Mouse (Mus musculus) hindbrain, embryonic 12.5 days (tissue): ENCODE results near the gene Ddx23. TPM values are rescaled to one million over a fixed set of nuclear protein-coding genes. Genes with fewer than 3 reads are reported as not detected.

Experiments
- ATAC-seq: fragments of 200-750 bp; cut with Nextera tagmentation; 2 replicates; pipeline ENCODE4 v1.8.0; 2017; ENCODE audit warnings: moderate TSS enrichment; ENCODE audit not compliant: low FRiP score
- H3K27ac ChIP-seq: fragments of 300-500 bp; sonication (generic); 2 replicates; pipeline ENCODE4 v1.5.1; 2016; ENCODE audit warnings: mild to moderate bottlenecking
- H3K27me3 ChIP-seq: fragments of 300-500 bp; sonication (generic); 2 replicates; pipeline ENCODE4 v1.6.1; 2016; ENCODE audit warnings: mild to moderate bottlenecking
- H3K36me3 ChIP-seq: fragments of 300-500 bp; sonication (generic); 2 replicates; pipeline ENCODE4 v1.6.1; 2016; ENCODE audit warnings: mild to moderate bottlenecking
- H3K4me1 ChIP-seq: fragments of 300-500 bp; sonication (generic); 2 replicates; pipeline ENCODE4 v1.6.1; 2016
- H3K4me2 ChIP-seq: fragments of 300-500 bp; sonication (generic); replicated peaks from 2 replicates; pipeline ENCODE4 v1.6.1; 2016; ENCODE audit warnings: mild to moderate bottlenecking
- H3K4me3 ChIP-seq: fragments of 300-500 bp; sonication (generic); 2 replicates; pipeline ENCODE4 v1.5.1; 2016; ENCODE audit warnings: mild to moderate bottlenecking
- H3K9ac ChIP-seq: fragments of 300-500 bp; sonication (generic); 2 replicates; pipeline ENCODE4 v1.6.1; 2016; ENCODE audit warnings: mild to moderate bottlenecking, moderate library complexity
- H3K9me3 ChIP-seq: fragments of 300-500 bp; sonication (generic); replicated peaks from 2 replicates; pipeline ENCODE4 v1.6.1; 2016; ENCODE audit warnings: mild to moderate bottlenecking
- whole genome bisulfite sequencing: fragments of 180-500 bp; shearing (Covaris S2); methylation state at CpG from one replicate; pipeline ENCODE4 v1.1.7; 2016; 5-methylcytosine and 5-hydroxymethylcytosine counted together
- polyA plus RNA-seq: library from polyadenylated mRNA; unstranded; fragments of >200 nt; fragmentation: Nextera tagmentation; extraction: Ambion mirVana; gene quantifications from 2 replicates; pipeline ENCODE4 v1.2.1, GENCODE M21; 2016

Gene Ddx23
- polyA plus RNA-seq, result 21.9 and 26.6 TPM in 2 replicates

GRCm38 (mm10) chr15:98662567-98663545 is at the start of gene Ddx23:
Ddx23 (minus strand) TSS chr15:98662894.
- peak; percentile 95 for ATAC-seq

GRCm38 (mm10) chr15:98710442-98710841 is 47.7 kb upstream of the Ddx23 start:
- no peaks in the 10 kb centered on the region for H3K36me3 ChIP-seq
- peaks cover 3% of the 10 kb centered on the region; the same call in 1 of the 2 replicates for H3K4me1 ChIP-seq
- no peak overlapping the region for H3K27ac ChIP-seq
- WGBS, result 14% methylated on average over 9 of the region's 9 CpGs
- ATAC-seq, result no peak
- H3K4me2 ChIP-seq, result no peak overlapping the region
- no peak overlapping the region for H3K4me3 ChIP-seq
- H3K27me3 ChIP-seq, result peaks cover 11% of the 10 kb centered on the region; the same call in 1 of the 2 replicates
- no peaks in the 10 kb centered on the region for H3K9me3 ChIP-seq
- H3K9ac ChIP-seq, result no peak overlapping the region

More at GRCm38 (mm10) chr15:98662567-98663545, at the start of gene Ddx23:
- Histone ChIP-seq H3K27ac (peak within 1 kb of the TSS; percentile 87), H3K36me3 (peaks cover 11% of the 10 kb centered on the region), H3K4me2 (peak within 1 kb of the TSS; percentile 79), H3K27me3 (no peaks in the 10 kb centered on the region), H3K4me1 (peaks cover 12% of the 10 kb centered on the region), H3K9ac (peak within 1 kb of the TSS; percentile 83), H3K4me3 (peak within 1 kb of the TSS; percentile 69), H3K9me3 (no peaks in the 10 kb centered on the region)
- WGBS, result 5% methylated on average over 48 of the region's 48 CpGs

DNA sequence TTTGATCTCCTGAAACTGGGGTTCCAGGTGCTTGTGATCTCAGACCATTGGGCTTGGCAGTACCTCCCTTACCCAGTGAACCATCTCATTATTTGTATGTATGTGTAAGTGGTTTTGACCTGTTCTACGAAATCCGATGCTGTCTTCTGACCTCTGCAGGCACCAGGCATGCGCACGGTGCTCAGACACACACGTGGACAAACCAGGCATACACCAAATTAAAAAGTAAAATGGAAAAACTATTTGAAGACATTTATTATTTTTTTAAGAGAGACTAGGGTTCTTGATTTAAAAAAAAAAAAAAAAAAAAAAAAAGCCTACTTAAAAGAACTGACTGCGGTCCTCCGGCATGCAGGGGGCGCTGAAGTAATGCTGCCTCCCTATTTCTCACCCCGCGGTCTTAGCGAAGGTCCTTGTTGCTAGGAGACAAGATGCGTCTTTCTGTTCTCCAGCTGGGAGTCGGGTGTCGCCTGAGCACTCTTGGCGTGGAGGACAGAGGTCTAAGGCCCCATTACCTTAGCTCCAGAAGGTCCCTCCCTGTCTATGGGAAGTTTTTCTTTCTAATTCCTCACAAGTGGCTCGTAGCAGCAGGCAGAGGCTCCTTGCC is 45.2 kb upstream of the Ddx23 start, which contains the start of gene Ccdc65:
Ccdc65 (plus strand) TSS at position 442 of the 607 bp plus-strand sequence.
- peak within 1 kb of the TSS; percentile 34 for H3K4me3 ChIP-seq
- 19% methylated on average over 16 of the region's 16 CpGs for WGBS
- no peaks in the 10 kb centered on the region for H3K9me3 ChIP-seq
- peaks cover 3% of the 10 kb centered on the region; the same call in 1 of the 2 replicates for H3K4me1 ChIP-seq
- H3K27me3 ChIP-seq, result peaks cover 30% of the 10 kb centered on the region
- H3K36me3 ChIP-seq, result no peaks in the 10 kb centered on the region
- H3K4me2 ChIP-seq, result peak within 1 kb of the TSS; percentile 52
- no peak within 1 kb of the TSS for H3K27ac ChIP-seq
- H3K9ac ChIP-seq, result peak within 1 kb of the TSS; percentile 39; the same call in 1 of the 2 replicates
- 0 out of 2 replicates have a peak, but pooled peaks have one; percentile 32 for ATAC-seq

DNA sequence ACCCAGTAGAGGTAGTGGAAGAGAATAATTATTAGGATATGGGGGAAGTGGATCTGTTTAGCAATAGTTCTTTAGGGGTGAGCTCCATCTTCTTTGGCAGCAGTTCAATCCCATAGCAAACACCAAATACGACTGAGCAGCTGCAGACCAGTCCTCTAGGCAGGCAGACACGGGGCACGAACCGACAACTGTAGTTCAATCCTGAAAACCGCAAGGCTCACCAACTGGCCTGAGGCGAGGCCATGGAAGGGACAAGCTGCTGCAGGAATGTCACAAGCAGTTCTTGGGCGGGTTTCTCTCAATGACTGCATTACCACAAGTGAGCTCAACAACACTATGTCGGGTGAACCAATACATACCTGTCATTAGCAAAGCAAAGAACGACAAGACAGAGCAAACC is 41.6 kb upstream of the Ddx23 start:
- Histone ChIP-seq H3K4me2 (no peak overlapping the region), H3K9ac (no peak overlapping the region), H3K4me1 (peaks cover 9% of the 10 kb centered on the region), H3K27me3 (peaks cover 60% of the 10 kb centered on the region), H3K4me3 (no peak overlapping the region), H3K27ac (no peak overlapping the region), H3K9me3 (no peaks in the 10 kb centered on the region), H3K36me3 (no peaks in the 10 kb centered on the region)
- WGBS, result 63% methylated on average over 9 of the region's 9 CpGs
- no peak for ATAC-seq

GRCm38 (mm10) chr15:98699190-98700105 is 36.8 kb upstream of the Ddx23 start:
- H3K4me2 ChIP-seq, result peak overlapping the region; percentile 62
- H3K27ac ChIP-seq, result no peak overlapping the region
- peak overlapping the region; percentile 37 for H3K4me3 ChIP-seq
- peak overlapping the region; percentile 42; the same call in 1 of the 2 replicates for H3K9ac ChIP-seq
- H3K9me3 ChIP-seq, result no peaks in the 10 kb centered on the region
- H3K4me1 ChIP-seq, result peaks cover 8% of the 10 kb centered on the region
- no peaks in the 10 kb centered on the region for H3K36me3 ChIP-seq
- 7% methylated on average over 40 of the region's 40 CpGs for WGBS
- peak; percentile 74 for ATAC-seq
- H3K27me3 ChIP-seq, result peaks cover 40% of the 10 kb centered on the region

DNA sequence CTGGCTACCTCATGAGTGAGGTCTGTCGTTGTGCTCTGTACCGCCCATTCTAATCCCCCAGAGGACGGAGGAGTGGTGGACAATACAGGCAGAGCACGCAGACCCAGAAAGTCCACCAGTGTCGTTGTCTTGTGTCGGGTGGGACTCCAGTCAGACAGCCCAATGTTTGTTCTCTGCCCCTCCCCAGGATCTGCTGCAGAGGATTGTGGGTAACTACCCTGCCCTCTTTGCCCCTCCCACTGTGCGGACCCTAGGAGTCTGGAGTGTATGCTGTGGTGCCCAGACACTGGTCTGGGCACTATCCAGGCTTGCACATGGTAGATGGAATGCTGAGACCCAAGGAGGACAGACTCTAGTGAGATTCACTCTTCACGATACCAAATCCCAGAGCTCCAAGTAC is 33.5 kb upstream of the Ddx23 start:
- no peaks in the 10 kb centered on the region for H3K9me3 ChIP-seq
- H3K9ac ChIP-seq, result no peak overlapping the region
- H3K27ac ChIP-seq, result no peak overlapping the region
- H3K4me1 ChIP-seq, result peaks cover 21% of the 10 kb centered on the region
- peaks cover 19% of the 10 kb centered on the region for H3K27me3 ChIP-seq
- ATAC-seq, result no peak
- H3K36me3 ChIP-seq, result no peaks in the 10 kb centered on the region
- 62% methylated on average over 8 of the region's 8 CpGs for WGBS
- H3K4me2 ChIP-seq, result no peak overlapping the region
- no peak overlapping the region for H3K4me3 ChIP-seq

GRCm38 (mm10) chr15:98695726-98696125 is 33.0 kb upstream of the Ddx23 start:
- H3K9me3 ChIP-seq, result no peaks in the 10 kb centered on the region
- H3K4me2 ChIP-seq, result no peak overlapping the region
- WGBS, result 60% methylated on average over 9 of the region's 9 CpGs
- peaks cover 14% of the 10 kb centered on the region for H3K27me3 ChIP-seq
- no peak for ATAC-seq
- no peak overlapping the region for H3K27ac ChIP-seq
- H3K4me3 ChIP-seq, result no peak overlapping the region
- H3K36me3 ChIP-seq, result no peaks in the 10 kb centered on the region
- H3K4me1 ChIP-seq, result peaks cover 26% of the 10 kb centered on the region
- H3K9ac ChIP-seq, result no peak overlapping the region

DNA sequence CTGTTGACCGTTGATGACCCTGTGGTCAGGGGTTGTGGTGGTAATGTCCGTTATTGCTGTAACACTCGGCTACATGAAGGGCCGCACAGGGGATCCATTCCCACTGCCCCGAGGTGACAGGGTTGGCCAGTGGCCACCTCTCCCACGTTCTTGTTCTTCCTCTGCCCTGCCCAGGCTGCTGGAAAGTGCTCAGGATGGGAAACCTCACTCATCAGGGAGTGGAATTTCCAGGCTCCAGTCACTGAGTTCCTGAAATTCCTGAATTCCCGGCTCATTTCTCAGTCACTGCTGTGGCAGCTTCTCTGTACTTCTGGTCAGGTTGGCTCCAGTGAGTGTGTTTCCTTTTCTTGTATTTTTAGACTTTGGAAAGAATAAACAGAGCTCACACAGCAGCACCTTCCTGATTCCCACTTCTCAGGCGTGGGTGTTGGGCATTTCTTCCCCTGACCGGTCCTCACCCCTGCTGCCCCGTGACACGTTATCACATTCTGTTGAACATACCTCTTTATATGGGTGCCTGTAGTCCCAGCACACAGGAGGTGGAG is 29.5 kb upstream of the Ddx23 start:
- Histone ChIP-seq H3K4me1 (peaks cover 22% of the 10 kb centered on the region), H3K4me2 (no peak overlapping the region), H3K9me3 (no peaks in the 10 kb centered on the region), H3K27me3 (no peaks in the 10 kb centered on the region), H3K9ac (no peak overlapping the region), H3K4me3 (no peak overlapping the region), H3K27ac (peak overlapping the region; percentile 48; the same call in 1 of the 2 replicates), H3K36me3 (no peaks in the 10 kb centered on the region)
- ATAC-seq, result no peak
- WGBS, result 45% methylated on average over 11 of the region's 11 CpGs

DNA sequence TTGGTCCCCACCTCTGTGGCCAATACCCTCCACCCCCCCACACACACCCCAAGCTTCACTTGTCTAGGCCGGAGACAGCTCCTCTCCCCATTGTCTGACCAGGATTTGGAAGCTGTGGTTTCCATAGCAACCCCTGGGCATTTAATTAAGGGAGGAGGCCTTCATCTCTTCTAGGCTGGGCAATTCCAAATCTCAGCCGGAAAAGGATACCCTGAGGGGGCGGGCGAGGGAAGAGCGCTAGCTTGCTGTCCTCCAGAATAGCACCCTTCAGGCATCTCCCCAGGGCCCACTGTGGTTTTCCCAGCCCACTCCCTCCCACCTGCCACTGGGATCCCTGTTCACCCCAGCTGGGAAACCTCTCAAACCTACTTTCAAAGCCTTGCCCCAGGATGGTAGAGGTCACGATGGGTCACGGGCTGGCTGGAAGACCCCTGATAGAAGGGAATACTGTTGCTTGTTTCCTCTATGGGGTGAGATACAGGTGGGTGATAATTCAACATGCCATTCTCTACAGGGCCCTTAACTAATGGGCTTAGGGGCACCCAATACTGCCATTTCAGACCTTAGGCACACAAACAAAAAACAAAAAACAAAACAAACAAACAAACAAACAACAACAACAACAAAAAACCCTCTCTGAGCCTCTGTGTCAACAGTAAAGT is 28.9 kb upstream of the Ddx23 start:
- H3K4me1 ChIP-seq, result peaks cover 22% of the 10 kb centered on the region
- peak; percentile 71 for ATAC-seq
- H3K27me3 ChIP-seq, result no peaks in the 10 kb centered on the region
- no peak overlapping the region for H3K4me3 ChIP-seq
- H3K9ac ChIP-seq, result no peak overlapping the region
- no peaks in the 10 kb centered on the region for H3K36me3 ChIP-seq
- H3K4me2 ChIP-seq, result peak overlapping the region; percentile 25
- 17% methylated on average over 7 of the region's 7 CpGs for WGBS
- no peaks in the 10 kb centered on the region for H3K9me3 ChIP-seq
- H3K27ac ChIP-seq, result peak overlapping the region; percentile 48; the same call in 1 of the 2 replicates

GRCm38 (mm10) chr15:98689682-98690081 is 27.0 kb upstream of the Ddx23 start:
- Histone ChIP-seq H3K36me3 (no peaks in the 10 kb centered on the region), H3K27me3 (no peaks in the 10 kb centered on the region; the same call in 1 of the 2 replicates), H3K27ac (no peak overlapping the region), H3K4me3 (no peak overlapping the region), H3K4me2 (no peak overlapping the region), H3K9ac (no peak overlapping the region), H3K4me1 (peaks cover 22% of the 10 kb centered on the region), H3K9me3 (no peaks in the 10 kb centered on the region)
- 90% methylated on average over 2 of the region's 2 CpGs for WGBS
- ATAC-seq, result no peak

GRCm38 (mm10) chr15:98685926-98686325 is 23.2 kb upstream of the Ddx23 start:
- Histone ChIP-seq H3K4me1 (peaks cover 5% of the 10 kb centered on the region), H3K4me3 (no peak overlapping the region), H3K36me3 (no peaks in the 10 kb centered on the region), H3K9me3 (no peaks in the 10 kb centered on the region), H3K27me3 (peaks cover 4% of the 10 kb centered on the region; the same call in 1 of the 2 replicates), H3K4me2 (no peak overlapping the region), H3K27ac (no peak overlapping the region), H3K9ac (no peak overlapping the region)
- 70% methylated on average over 3 of the region's 3 CpGs for WGBS
- ATAC-seq, result no peak
